Mouse (Mus musculus): ENCODE results near the gene Edem1.
"Not testable (repeated sequence)": the region's sequence is repeated elsewhere in the genome, so short reads cannot be mapped to it uniquely, and the experiment has no call there.

Edem1 gene

DNA sequence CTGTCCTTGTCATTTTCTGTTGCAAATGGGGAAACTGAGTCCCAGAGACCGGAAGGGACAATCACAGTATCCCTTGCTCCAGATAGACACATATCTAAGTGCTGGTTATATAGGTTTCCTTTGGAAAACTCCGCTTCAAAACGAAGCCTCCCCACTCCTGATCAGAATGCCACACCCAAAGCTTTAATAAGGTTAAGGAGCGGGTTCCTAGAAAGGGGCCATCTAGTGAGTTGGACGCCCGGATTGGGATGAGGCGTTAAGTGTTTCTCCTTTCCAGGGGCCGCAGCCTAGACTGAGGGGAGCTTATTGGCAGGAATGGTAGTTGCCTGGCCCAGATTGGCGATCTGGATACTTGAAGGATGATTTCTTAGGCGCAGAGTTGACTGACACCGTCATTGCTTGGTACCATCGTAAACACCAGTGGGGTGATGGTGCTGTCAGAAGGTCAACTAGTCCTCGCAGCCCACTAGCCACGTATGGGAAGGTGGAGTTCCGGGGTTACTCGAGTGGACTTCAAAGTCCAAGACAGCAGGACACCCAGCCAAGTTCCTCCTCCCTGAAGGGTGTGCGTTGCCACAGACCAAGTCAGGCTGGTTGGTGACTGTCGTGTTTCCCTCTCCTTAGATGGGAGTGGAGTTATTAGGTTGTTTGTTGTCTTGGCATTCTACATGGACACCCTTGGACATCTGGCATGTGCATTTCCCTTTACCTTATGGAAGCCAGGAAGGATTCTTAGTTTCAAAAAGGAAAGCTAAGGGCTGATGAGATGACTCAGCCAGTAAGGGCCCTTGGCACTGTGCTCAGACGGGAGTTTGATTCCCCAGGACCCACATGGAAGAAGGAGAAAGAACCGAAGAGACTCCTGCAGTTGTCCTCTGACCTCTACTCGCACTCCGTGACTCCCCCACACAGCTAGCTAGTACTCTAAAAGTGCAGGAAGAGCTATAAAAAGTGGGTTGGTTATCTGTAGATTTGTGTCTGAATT is 1.2 kb downstream of the Edem1 start:
- DNase-seq (ENCODE audit: extremely low read depth, insufficient read length, low spot score): peak; percentile 67

DNA sequence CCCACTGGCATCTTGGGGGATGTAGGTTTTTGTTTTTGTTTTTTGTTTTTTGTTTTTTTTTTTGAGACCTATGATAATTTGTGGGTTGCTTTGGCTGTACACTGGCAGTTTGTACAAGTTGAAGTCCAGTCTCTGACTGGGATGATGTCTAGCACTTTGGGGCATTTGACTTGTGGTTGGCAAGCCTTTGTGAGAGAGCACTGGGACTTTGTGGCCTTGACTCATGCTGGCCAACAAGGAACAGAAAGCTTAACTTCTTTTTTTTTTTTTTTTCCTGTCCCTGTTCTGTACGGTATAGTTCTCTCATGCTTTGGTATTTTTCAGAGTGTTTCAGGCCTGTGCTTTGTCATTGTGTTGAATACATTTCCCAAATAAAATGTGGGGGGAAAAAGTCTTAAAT is 3.7 kb downstream of the Edem1 start:
- no peak for DNase-seq (ENCODE audit: extremely low read depth, insufficient read length, low spot score)

DNA sequence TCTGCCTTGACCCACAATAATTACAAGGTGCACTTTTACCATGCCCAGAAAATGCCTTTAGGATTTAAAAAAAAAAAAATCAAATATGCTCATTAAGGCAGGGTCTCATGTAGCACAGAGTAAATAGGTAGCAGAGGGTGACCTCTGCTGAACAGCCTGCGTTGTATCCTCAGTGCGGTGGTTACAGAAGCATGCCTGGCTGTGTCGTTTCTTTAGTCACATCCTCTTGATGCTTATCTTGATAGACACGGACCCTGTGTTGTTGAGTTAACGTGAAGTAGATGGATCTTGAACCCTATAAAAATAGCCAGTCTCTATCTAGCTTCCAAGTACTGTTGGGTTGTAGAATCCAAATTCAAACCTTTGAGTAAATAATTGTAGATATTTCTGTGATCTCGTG is 4.5 kb downstream of the Edem1 start:
- no peak for DNase-seq (ENCODE audit: extremely low read depth, insufficient read length, low spot score)

DNA sequence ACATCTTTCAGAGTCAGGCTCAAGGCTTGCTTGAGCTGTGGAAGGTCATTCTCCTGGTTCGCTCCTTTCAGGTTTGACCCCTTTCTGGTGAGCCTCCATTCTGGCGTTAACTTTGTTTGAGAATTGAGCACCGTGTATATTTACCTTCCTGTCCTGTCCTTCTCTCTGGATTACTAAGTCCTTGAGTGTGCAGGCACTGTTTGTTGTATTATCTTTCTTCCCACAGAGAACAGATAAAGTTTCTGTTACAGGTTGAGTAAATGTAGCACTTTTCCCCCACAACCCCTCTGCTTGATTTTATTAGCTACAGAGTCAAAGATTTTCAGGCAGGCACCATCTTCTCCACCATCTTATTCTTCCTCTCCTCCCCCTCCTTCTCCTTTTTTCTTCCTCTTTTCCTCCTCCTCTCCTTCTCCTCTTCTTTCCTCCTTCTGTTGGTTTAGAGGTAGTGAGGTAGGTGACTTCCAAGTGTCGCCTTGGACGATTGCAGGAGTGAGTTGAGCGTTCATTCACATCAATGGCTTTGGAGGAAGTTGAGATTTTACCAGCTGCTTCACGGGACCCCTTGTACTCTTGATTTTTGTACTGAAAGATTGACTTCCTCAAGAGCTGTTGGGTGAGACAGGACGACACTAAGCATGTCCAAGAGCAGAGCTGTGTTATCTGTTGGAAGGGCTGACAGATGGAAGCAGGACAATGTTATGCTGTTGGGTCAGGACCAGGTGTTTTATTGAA is 5.7 kb downstream of the Edem1 start:
- no peak for DNase-seq (ENCODE audit: extremely low read depth, insufficient read length, low spot score)

DNA sequence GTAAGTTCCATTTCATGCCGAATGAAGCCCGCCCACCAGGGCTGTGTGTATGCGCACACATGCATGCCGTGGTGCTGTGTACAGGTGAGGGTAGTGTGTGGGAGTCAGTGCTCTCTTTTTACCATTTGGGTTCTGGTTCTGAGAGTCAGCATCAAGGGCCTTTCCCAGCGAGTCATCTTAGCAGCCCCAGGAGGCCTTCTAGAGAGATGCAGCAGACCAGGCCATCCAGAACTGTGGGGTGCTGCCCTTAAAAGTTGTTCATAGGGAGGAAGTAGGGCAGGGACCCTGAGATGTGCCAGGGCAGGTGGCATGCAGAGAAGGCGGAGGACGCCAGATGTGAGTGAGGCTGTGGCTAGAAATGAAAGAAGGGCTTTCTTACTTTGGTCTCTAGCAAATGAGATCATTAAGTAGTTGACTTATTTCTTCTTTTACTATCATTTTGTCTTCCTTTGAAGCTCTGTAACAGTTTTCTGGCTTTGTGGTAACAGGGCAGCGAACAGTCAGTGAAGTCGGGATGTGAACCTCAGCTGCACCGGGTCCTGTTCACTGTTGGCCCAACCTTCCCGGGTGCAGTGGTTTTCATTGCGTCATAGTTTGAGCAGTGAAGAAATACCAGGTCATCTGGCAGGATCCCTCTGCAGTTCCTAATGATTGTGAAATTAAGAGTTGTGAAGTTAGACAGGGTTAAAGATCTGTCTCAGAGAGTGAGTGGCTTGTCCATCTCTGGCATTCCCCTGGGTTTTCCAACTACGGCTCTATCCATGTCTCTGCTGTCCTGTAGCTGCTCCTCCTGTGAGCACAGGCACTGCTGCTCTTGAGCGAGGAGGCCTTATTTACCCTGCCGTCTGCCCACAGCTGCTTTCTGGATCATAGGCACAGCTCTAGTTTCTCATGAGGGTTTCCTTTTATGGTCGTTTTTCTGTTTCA is 7.6 kb downstream of the Edem1 start:
- peak; percentile 53 for DNase-seq (ENCODE audit: extremely low read depth, insufficient read length, low spot score)

DNA sequence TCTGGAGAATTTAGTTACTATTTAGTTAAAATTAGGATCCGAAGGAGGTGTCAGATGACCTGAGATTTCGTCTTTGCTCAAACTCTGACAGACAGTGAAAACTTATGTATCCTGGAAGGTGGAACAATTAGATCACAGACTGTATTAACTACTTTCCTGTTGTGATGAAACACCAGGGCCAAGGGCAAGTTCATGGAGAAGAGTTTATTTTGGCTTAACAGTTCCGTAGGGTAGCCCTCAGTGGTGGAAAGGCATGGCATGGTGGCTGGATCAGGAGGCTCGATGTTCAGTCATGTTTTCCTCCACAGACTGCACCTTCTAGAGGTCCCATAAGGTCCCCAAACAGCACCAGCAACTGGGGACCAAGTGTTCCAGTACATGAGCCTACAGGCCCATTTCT is 8.6 kb downstream of the Edem1 start:
- DNase-seq (ENCODE audit: extremely low read depth, insufficient read length, low spot score): no peak

DNA sequence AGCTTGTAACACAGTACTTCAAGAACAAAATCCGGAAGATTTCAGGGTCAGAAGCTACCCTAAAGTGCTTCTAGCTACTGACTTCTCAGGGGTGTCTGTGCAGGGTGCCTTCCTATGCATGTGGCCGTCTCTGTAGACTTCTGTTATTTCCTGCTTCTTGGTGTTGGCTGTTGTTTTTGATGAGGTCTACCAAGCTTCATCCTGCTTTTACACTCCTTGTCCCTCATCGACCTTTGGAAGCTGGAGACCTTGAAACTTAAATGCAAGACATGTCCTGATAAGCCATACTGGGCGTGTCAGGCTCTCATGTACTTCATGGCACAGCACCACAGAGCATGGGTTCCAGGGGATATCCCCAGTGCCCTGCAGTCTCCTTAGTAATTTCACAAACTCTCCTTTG is 9.5 kb downstream of the Edem1 start:
- no peak for DNase-seq (ENCODE audit: extremely low read depth, insufficient read length, low spot score)

DNA sequence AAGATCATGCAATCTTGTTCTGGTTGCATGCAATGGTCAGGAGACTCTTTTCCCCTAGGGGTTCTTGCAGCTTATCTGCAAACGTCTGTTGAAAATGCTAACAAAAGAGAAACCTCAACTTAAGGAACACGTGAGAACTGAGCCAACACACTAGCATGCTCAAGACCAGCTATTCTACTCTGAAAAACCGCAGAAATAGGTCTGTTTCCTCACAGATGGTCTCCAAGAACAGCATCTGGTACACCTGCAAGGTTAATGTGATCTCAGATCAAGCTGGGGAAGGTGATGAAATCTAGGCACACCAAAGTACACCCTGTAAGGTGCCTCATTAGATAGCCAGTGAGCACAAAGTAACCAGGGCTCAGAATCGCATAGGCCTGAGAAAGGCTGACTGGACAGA is 11.0 kb downstream of the Edem1 start:
- no peak for DNase-seq (ENCODE audit: extremely low read depth, insufficient read length, low spot score)

DNA sequence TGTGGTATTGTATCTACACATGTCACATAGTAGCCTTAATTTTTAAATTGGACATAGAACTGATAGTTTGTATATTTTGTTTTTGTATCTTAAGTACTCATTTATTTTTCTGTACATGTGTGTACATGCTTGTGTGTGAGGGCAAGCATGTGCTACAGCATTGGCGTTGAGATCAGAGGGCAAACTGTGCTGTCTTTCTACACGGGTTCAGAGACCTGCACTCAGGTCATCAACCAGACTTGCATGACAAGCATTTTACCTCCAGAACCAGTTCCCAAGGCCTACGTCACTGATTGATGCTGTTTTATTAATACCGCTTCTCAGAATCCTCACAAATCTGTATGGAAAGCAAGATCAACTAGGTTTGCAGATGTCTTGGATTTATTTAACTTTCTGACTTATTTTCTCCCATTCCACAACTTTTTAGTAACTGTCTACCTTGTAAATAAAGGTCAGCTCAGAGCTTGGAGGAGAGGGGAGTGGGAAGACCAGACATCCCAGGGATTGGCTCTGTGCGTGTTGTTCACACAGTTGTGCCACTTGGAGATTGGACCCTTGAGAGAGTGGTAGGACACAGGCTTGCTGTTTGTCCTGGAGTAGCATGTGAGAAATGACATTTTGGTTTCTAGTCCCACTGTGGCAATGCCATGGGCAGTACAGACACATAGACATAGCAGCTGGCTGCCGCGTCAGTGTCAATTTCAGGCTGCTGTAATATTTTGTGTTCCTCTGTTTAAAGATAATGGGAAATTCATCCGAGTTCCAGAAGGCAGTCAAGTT is 12.6 kb downstream of the Edem1 start:
- DNase-seq (ENCODE audit: extremely low read depth, insufficient read length, low spot score): no peak

DNA sequence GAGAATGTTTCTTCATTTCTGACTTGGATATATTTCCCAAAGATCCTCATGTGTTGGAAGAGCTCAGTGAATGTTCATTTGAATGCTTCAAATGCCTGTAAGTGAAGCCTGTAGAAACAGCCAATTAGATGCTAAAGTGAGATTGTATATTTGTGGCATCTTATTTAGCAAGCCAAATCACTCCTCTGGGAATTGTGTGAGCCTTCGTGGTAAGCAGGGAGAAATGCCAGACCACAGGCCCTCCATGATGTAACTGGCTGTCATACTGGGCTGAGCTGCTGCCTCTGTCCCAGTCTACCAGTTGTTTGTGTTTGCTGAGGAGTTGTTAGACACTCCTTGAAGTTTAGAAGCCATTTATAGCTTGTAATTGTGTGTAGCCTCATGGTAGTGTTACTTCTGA is 15.2 kb downstream of the Edem1 start:
- DNase-seq (ENCODE audit: extremely low read depth, insufficient read length, low spot score): peak; percentile 76

DNA sequence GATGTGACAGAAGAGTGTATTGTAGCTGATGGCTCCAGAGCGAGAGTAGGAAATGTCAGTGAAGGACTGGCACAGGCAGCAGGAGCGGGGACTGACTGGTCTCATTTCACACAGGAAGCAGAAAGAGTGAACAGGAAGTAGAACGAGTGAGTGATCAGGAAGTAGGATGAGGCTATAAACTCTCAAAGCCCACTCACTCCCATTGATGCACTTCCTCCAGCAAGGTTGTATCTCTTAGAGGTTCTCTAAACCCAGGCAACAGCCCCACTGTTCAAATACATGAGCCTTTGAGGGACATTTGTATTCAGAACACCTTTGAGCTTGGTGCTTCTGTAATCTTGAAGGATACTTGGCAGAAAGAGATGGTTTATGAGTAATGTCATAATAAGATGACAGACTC is 15.7 kb downstream of the Edem1 start:
- DNase-seq (ENCODE audit: extremely low read depth, insufficient read length, low spot score): peak; percentile 42

DNA sequence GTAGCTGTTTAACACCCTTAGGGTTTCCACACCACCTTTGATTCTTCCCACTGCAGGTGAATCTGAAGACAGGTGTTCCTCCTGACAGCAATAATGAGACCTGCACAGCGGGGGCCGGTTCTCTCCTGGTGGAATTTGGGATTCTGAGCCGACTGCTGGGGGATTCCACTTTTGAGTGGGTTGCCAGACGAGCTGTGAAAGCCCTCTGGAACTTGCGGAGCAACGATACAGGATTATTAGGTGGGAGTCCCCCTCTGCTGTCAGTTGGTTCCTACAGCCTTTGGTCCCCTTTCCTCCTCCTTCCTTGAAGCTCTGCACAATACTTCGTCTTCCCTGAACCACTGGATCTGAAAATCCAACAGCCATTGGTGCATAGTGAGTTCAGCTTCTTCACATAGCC is 16.3 kb downstream of the Edem1 start:
- no peak for DNase-seq (ENCODE audit: extremely low read depth, insufficient read length, low spot score)

DNA sequence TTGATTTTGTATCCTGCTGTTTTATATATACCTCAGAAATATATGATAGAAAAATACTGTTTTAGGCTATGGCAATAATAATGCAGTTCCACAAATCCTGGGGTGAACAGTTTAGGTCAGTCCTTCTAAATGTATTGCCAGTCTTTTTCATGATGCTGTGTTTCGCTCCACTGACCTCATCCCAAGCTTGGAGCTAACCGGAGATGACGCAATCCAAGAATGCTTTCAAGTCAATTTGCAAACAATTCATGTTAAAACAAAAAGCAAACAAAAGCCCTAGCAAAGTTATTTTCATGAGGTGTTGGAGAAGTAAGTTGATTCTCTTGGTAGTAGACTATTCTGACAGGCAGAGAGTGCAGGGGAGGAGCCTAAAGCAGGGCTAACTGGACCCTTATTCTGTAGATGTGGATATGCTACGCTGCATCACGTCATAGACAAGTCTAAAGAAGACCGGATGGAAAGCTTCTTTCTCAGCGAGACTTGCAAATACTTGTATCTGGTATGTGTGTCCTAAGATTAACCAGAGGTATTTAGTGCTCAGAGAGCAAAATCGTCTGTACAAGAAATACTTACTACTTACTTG is 23.7 kb downstream of the Edem1 start:
- no peak for DNase-seq (ENCODE audit: extremely low read depth, insufficient read length, low spot score)

DNA sequence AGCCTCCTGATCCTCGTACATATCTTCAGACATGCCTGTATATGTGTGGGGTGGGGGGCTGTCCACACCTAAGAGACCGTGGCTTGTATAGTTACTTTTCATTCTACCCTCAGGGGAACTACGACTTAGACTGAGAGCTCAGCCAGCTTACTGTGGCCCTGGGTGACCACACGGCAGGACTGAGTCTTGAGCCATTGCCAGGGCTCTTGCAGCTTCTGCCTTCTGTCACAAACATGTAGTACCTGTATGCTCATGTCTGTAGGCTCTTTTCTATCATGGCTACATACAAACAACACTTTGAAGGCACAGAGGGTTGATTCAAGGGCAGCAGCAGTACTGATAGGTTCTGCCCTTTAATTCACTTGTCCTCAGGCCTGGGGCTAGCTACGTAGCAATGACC is 24.5 kb downstream of the Edem1 start:
- DNase-seq (ENCODE audit: extremely low read depth, insufficient read length, low spot score): no peak

DNA sequence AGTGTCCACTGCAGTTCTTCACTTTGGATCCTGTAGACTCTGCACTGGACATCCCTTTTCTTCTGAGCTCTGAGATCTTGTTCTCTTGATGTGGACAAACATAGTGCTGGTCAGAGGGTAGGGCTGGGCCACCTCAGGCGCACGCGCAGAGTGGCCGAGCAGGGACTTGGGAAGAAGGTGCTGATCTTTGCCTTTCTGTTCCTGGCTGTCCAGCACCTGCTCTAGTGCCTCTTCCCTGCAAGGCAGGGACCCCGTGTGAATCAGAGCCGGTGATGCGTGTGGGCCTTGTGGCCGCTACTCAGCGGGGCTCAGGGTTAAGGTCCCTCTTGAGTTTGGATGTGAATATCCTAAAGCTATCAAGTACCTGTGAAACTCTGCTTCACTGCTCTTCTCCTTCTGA is 30.1 kb downstream of the Edem1 start:
- DNase-seq (ENCODE audit: extremely low read depth, insufficient read length, low spot score): peak; percentile 19

DNA sequence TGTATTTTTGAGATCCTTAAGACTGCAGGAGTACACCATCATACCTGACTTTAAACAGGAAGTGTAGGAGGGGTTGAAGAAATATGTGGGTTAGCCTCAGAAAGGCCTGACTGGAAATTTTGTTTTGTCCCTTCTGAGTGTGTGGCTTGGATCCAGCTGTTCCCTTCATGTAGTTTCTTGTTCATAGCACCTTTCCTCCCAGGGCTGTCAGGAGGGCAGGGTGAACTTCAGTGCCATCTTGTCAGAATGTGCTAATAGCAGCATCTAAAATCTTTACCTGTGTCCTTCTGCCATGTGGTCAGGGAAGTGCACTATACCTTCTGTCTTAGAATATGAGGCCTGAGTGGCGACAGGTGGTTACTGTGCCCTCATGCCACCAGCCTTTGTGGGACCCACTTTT is 32.8 kb downstream of the Edem1 start:
- no peak for DNase-seq (ENCODE audit: extremely low read depth, insufficient read length, low spot score)

DNA sequence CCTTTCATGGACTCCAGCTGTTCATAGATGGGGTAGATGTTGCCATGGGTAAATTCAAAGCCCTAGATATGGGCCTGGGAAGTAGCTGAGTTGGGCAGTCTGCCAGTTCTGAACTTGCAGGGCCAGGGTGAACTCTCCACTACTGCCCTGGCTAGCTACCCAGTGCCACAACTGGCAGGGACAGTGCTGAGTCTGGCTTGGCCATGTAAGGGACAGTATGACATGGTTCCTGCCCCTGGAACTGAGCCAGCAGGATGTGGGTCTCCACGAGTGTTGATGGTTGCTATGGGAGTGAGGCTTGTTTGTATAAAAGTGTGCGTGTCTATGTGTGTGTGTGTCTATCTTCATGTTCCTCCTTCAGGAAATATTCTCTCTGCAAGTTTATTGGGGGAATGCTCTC is 34.1 kb downstream of the Edem1 start:
- DNase-seq (ENCODE audit: extremely low read depth, insufficient read length, low spot score): peak; percentile 36

DNA sequence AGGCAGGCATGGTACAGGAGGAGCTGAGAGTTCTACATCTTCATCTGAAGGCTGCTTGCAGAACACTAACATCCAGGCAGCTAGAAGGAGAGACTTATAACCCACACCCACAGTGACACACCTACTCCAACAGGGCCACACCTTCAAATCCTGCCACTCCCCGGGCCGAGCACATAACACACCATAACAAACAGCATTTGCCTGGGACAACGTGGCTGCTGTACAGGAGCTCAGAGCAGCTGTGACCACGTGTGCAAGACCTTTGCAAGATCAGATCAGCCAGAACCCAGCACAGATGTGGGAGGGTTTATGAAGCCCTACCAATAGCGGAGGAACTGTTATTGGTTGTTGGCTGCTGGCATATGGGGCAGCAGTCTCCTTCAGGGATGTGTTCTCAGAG is 37.9 kb downstream of the Edem1 start:
- no peak for DNase-seq (ENCODE audit: extremely low read depth, insufficient read length, low spot score)

DNA sequence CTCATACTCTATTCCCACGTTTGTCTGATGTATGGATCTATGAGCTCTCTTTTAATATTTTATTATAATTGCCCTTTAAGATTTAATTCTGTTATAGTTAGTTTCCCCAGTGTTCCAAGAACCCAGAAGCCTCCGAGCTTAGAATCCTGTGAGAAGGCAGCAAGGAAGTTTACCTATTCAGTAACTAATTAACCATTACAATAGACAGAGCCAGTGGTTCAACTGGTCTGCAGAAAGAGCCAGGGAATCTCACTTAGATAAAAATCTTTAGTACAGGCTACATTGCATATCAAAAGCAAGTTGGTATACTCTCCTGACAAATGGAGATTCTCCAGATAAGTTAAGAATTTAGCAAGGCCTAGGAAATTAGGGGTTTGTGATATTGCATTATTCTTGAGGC is 40.6 kb downstream of the Edem1 start:
- DNase-seq (ENCODE audit: extremely low read depth, insufficient read length, low spot score): not testable (repeated sequence)

DNA sequence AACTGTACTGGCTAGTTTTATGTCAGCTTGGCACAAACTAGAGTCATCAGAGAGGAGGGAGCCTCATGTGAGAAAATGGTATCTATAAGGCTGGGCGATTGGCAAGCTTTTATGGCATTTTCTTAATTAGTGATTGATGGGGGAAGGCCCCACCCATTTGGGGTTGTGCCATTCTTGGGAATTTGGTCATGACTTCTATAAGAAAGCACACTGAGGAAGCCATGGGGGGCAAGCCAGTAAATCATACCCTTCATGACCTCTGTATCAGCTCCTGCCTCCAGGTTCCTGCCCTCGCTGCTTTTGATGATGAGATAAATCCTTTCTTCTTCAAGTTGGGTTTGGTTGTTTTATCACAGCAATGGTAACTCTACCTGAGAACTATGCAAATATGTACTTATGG is 42.0 kb downstream of the Edem1 start:
- no peak for DNase-seq (ENCODE audit: extremely low read depth, insufficient read length, low spot score)

Data from 3134 (cell line).